Mouse (Mus musculus) small intestine, adult 2 months (tissue): ENCODE results near the gene Pou2f3.

Source experiments
- CTCF ChIP-seq: fragments of 200-500 bp; IDR thresholded peaks from 2 replicates; pipeline ENCODE4 v1.5.1; 2012; ENCODE audit warnings: low read depth, mild to moderate bottlenecking, control low read depth, inconsistent platforms, low read length, moderate library complexity, mixed read lengths; ENCODE audit not compliant: insufficient replicate concordance, insufficient read length; ENCODE audit errors: extremely low read depth
- POLR2A ChIP-seq: fragments of 200-500 bp; IDR thresholded peaks from 2 replicates; pipeline ENCODE4 v1.6.1; 2012; ENCODE audit warnings: low read depth, mild to moderate bottlenecking, control low read depth, inconsistent platforms, low read length, moderate library complexity

DNA sequence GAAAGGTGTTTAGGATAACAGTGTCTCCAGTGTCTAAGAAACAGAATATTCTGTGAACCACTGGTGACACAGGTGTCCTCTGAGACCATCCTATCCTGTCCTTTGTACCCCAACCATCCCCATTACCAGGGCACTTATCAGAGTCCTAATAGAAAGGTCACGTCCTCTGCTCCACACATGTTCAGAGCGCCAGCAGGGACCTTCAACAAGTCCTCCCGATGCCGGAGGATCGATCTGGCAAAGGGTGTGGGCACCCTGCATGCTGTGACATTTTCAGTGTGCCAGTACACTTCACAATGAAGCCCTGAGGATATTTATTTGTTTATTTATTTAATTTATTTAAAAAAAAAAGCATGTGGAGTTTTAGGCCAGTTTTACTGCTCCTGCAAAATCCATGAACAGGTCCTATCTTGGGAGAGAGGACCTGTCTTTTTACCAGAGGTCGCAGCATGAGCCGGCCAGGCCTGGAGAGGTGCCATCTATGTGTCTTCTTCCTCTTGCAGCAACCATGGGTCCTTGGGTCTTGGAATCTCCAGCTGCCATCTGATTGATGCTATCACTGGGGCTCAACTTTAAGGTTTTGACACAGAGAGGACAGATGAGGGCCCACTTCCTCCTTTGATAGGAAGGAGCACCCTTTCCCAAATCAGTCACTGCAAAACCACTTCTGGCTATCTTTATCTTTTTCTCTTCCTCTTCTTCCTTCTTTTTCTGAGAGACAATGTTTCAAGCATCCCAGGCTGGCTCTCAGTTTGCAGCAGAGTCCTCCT lies 35.8 kb upstream of the Pou2f3 start:
- TF ChIP-seq POLR2A: no peak
- no peak for TF ChIP-seq CTCF
